Mouse (Mus musculus): Measurements from ENCODE around the gene Grk6.

DNA sequence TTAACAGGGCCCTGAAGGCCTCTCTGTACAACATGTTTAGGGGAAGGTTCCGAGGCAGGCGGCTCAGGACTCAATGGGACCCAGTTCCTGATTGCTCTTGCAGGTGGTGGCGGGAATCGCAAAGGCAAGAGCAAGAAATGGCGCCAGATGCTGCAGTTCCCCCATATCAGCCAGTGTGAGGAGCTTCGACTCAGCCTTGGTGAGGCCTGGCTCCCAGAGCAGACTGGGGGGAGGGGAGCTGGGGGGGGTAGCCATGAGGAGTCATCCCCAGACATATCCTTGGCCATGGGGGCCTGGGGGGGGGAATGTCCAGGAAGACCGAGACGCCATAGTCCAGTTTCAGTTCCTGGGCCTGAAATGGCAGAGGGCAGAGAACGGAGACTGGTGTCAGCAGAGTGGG is 4.3 kb downstream of the Grk6 start:
- TF ChIP-seq POLR2A (IDR thresholded peaks at IDR 0.05; ENCODE audit: control insufficient read depth, extremely low read depth, insufficient read depth, low read length, poor library complexity) (0 out of 2 replicates have a peak, but pooled peaks have one; percentile 25), CTCF (IDR thresholded peaks at IDR 0.05; ENCODE audit: borderline replicate concordance, control insufficient read depth, extremely low read depth, insufficient read depth, low read length, poor library complexity) (no peak)
